Mouse (Mus musculus) myocyte (in vitro differentiated cells): ENCODE data around the gene Rnf216. TPM values are rescaled to one million over a fixed set of nuclear protein-coding genes. Genes with fewer than 3 reads are reported as not detected.

Experiments
- H3K27me3 ChIP-seq: one replicate; pipeline ENCODE4 v1.6.1; 2011; ENCODE audit not compliant: control insufficient read depth, insufficient read depth, insufficient read length
- H3K36me3 ChIP-seq: one replicate; pipeline ENCODE4 v1.6.1; 2011; ENCODE audit not compliant: control insufficient read depth, insufficient read depth
- H3K4me2 ChIP-seq: one replicate; pipeline ENCODE4 v1.6.1; 2011; ENCODE audit warnings: low read depth, control low read depth
- H3K4me3 ChIP-seq: one replicate; pipeline ENCODE4 v1.5.1; 2011; ENCODE audit warnings: mild to moderate bottlenecking, control low read depth, moderate library complexity
- H3K79me2 ChIP-seq: one replicate; pipeline ENCODE4 v1.6.1; 2011; ENCODE audit not compliant: control insufficient read depth, insufficient read depth
- H3ac ChIP-seq: one replicate; pipeline ENCODE4 v1.6.1; 2011; ENCODE audit not compliant: control insufficient read depth, insufficient read length
- CEBPB ChIP-seq: IDR thresholded peaks from 2 replicates; pipeline ENCODE4 v1.6.1; 2011; ENCODE audit warnings: mild to moderate bottlenecking, moderate library complexity; ENCODE audit not compliant: poor library complexity, insufficient read depth, severe bottlenecking
- E2F4 ChIP-seq: IDR thresholded peaks from one replicate; pipeline ENCODE4 v1.6.1; 2011; ENCODE audit warnings: mild to moderate bottlenecking, control low read depth, moderate library complexity; ENCODE audit not compliant: insufficient read depth
- MAX ChIP-seq: IDR thresholded peaks from one replicate; pipeline ENCODE4 v1.6.1; 2011; ENCODE audit warnings: low read depth, mild to moderate bottlenecking, control low read depth
- MYOD1 ChIP-seq, 3 experiments: IDR thresholded peaks; one replicate each; pipeline ENCODE4 v1.6.1; 2011; ENCODE audit warnings: control low read depth in 2 of 3, low read depth in 2 of 3, mild to moderate bottlenecking in 2 of 3, moderate library complexity in 1 of 3; ENCODE audit not compliant: insufficient read length in 2 of 3, control insufficient read depth in 1 of 3
- MYOG ChIP-seq, 3 experiments: IDR thresholded peaks; one replicate each; pipeline ENCODE4 v1.6.1; 2011; ENCODE audit warnings: control low read depth in 2 of 3, low read depth in 2 of 3, mild to moderate bottlenecking in 2 of 3; ENCODE audit not compliant: insufficient read length in 2 of 3, control insufficient read depth in 1 of 3, insufficient read depth in 1 of 3
- POLR2A ChIP-seq: IDR thresholded peaks from one replicate; pipeline ENCODE4 v1.6.1; 2011; ENCODE audit warnings: low read depth, mild to moderate bottlenecking, control low read depth, moderate library complexity; ENCODE audit not compliant: insufficient read length
- POLR2AphosphoS2 ChIP-seq: IDR thresholded peaks from one replicate; pipeline ENCODE4 v1.6.1; 2011; ENCODE audit warnings: low read depth, control low read depth; ENCODE audit not compliant: insufficient read length
- REST ChIP-seq: IDR thresholded peaks from one replicate; pipeline ENCODE4 v1.6.1; 2011; ENCODE audit warnings: mild to moderate bottlenecking, control low read depth, moderate library complexity; ENCODE audit not compliant: insufficient read depth, insufficient read length
- SRF ChIP-seq: IDR thresholded peaks from one replicate; pipeline ENCODE4 v1.6.1; 2011; ENCODE audit warnings: low read depth; ENCODE audit not compliant: control insufficient read depth, insufficient read length
- TCF12 ChIP-seq: IDR thresholded peaks from one replicate; pipeline ENCODE4 v1.6.1; 2011; ENCODE audit warnings: mild to moderate bottlenecking, control low read depth; ENCODE audit not compliant: poor library complexity, insufficient read depth, severe bottlenecking
- TCF3 ChIP-seq: IDR thresholded peaks from one replicate; pipeline ENCODE4 v1.6.1; 2011; ENCODE audit warnings: low read depth, control low read depth; ENCODE audit not compliant: insufficient read length
- USF1 ChIP-seq: IDR thresholded peaks from one replicate; pipeline ENCODE4 v1.6.1; 2011; ENCODE audit warnings: low read depth, mild to moderate bottlenecking, control low read depth, moderate library complexity
- polyA plus RNA-seq: library from polyadenylated mRNA; unstranded; fragments of >200 nt; fragmentation: generic; extraction: Trizol; gene quantifications from one replicate; pipeline ENCODE4 v1.2.1, GENCODE M21; 2012; ENCODE audit warnings: missing spikeins

Gene Rnf216
- polyA plus RNA-seq, 1 experiment = 15.9 TPM

DNA sequence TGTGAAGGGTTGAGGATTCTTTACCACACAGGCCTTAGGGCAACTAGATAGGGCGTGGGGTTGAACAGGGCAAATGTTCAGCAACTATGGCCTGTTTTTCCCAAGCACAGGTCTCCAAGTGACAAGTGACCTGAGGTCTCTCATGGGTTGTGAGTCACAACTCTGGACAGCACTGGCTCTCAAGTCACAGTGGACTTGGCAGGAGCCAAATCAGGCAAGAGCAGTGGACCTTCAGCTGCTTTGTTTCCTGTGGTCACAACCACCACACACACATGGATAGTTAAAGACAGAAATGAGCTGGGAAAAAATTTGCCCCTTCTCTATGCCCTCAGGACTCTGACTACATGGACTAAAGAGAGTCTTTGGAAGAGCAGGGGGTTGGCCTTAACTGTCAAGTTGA, 65.2 kb downstream of the Rnf216 start:
- no peak for TF ChIP-seq SRF
- TF ChIP-seq MYOD1 (IDR thresholded peaks at IDR 0.05; ENCODE audit: control insufficient read depth in 1 of 3, insufficient read length in 2 of 3, low read depth in 2 of 3) = peak in 1 of 3 experiments; percentile 60
- peak in 2 of 3 experiments; percentile 65 for TF ChIP-seq MYOG (IDR thresholded peaks at IDR 0.05; ENCODE audit: control insufficient read depth in 1 of 3, insufficient read depth in 1 of 3, insufficient read length in 2 of 3, low read depth in 2 of 3)
- Histone ChIP-seq H3K79me2 (no peaks in the 10 kb centered on the region), H3K4me3 (no peak overlapping the region), H3K36me3 (no peaks in the 10 kb centered on the region), H3ac (no peak overlapping the region), H3K27me3 (no peaks in the 10 kb centered on the region), H3K4me2 (no peak overlapping the region)

DNA sequence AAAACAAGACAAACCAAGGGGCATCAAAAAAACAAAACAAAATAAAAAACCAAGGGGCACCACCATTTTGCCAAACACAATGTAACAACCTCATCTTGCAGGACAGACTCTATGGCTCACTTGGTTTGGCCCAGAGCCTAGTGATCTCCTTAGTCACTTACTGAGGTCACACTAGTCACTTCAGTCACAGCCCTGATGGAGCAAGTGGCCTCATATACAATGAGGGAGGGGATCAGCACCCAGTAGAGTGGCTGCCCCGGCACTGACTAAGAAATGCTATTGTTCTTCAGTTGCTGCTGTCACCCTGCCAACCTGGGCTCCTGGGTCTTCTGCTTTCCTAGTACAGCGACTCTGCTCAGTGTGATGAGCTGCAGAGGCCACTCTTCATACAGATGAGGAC, 68.9 kb downstream of the Rnf216 start:
- TF ChIP-seq POLR2AphosphoS2 (no peak), TCF12 (no peak), SRF (no peak), USF1 (no peak), CEBPB (no peak), MYOG (IDR thresholded peaks at IDR 0.05; ENCODE audit: control insufficient read depth in 1 of 3, insufficient read depth in 1 of 3, insufficient read length in 2 of 3, low read depth in 2 of 3) (no peak), E2F4 (no peak), MAX (no peak), TCF3 (no peak), POLR2A (no peak), REST (no peak), MYOD1 (IDR thresholded peaks at IDR 0.05; ENCODE audit: control insufficient read depth in 1 of 3, insufficient read length in 2 of 3, low read depth in 2 of 3) (no peak)
- no peaks in the 10 kb centered on the region for H3K36me3 ChIP-seq

DNA sequence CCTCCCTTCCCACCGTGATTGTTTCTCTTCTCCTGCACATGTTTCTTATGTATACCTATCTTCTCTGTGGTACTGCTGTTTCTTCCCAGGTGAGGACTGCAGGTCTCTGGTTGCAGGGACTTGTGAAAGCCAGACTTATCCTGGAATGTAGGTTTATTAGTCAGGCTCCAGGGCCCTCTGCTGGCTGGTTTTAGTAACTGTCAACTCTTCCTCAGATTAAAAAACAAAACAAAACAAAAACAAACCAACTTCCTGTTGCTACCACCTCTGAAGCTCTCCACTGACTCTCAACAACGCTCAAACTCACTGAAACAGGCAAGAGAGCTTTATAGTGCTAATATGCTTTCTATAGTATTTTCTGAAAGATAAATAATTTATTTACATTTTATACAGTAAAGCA, 69.5 kb downstream of the Rnf216 start:
- Histone ChIP-seq H3K27me3 (no peaks in the 10 kb centered on the region), H3K4me3 (no peak overlapping the region), H3K4me2 (no peak overlapping the region), H3K36me3 (no peaks in the 10 kb centered on the region), H3ac (no peak overlapping the region), H3K79me2 (no peaks in the 10 kb centered on the region)
- TF ChIP-seq REST (no peak), TCF12 (no peak), MYOG (IDR thresholded peaks at IDR 0.05; ENCODE audit: control insufficient read depth in 1 of 3, insufficient read depth in 1 of 3, insufficient read length in 2 of 3, low read depth in 2 of 3) (no peak)

More for the DNA sequence above, 68.9 kb downstream of the Rnf216 start:
- Histone ChIP-seq H3K4me3 (no peak overlapping the region), H3K79me2 (no peaks in the 10 kb centered on the region), H3K27me3 (no peaks in the 10 kb centered on the region), H3ac (no peak overlapping the region), H3K4me2 (no peak overlapping the region)

DNA sequence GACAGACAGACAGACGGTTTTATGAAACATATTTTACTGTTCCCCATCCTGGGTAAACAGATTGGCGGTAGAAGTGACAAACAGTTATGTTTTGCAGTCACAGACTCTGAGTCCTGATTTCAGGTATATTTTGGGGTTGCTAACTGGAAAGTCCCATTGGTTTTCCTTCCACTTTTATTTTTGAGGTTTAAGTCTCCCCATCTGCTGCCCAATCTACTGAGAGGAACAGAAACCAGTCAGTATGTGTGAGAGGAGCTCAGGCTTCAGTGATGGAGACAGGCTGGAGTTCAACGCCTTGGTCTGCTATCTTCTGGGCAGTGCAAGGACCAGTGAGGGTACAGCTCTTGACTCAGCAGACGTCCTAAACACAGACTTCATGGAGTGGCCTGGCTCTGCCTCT, 74.0 kb downstream of the Rnf216 start:
- no peaks in the 10 kb centered on the region for H3K36me3 ChIP-seq
- TF ChIP-seq MAX (no peak), MYOD1 (IDR thresholded peaks at IDR 0.05; ENCODE audit: control insufficient read depth in 1 of 3, insufficient read length in 2 of 3, low read depth in 2 of 3) (no peak), POLR2A (no peak), E2F4 (no peak), TCF3 (no peak), MYOG (IDR thresholded peaks at IDR 0.05; ENCODE audit: control insufficient read depth in 1 of 3, insufficient read depth in 1 of 3, insufficient read length in 2 of 3, low read depth in 2 of 3) (no peak), USF1 (no peak), TCF12 (no peak), REST (no peak), POLR2AphosphoS2 (no peak), CEBPB (no peak), SRF (no peak)
- no peaks in the 10 kb centered on the region for H3K27me3 ChIP-seq
- no peaks in the 10 kb centered on the region for H3K79me2 ChIP-seq
- H3K4me2 ChIP-seq = no peak overlapping the region
- no peak overlapping the region for H3K4me3 ChIP-seq
- no peak overlapping the region for H3ac ChIP-seq

DNA sequence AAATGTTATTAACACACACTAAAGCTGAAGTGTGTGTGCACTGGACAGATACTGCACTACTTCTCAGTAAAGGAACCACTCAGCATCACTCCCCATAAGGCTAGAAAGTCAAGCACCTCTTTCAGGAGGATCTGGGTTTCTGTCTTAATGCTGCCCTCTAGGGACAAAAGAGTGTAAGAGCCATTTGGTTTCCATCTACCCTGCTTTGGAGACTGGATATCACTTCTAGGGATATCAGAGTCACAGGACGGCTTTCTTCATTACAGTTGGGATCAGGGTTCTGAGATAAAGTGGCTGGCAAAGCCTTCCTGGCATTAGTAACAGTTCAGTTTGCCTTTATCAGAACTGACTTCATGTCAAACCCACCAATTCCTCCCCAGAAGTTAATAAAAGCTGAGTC, 75.6 kb downstream of the Rnf216 start:
- Histone ChIP-seq H3K36me3 (no peaks in the 10 kb centered on the region), H3ac (no peak overlapping the region), H3K4me3 (no peak overlapping the region), H3K79me2 (no peaks in the 10 kb centered on the region), H3K27me3 (no peaks in the 10 kb centered on the region), H3K4me2 (no peak overlapping the region)
- TF ChIP-seq POLR2AphosphoS2 = no peak
- TF ChIP-seq MAX = no peak
- no peak for TF ChIP-seq USF1
- TF ChIP-seq SRF = no peak
- no peak for TF ChIP-seq REST
- TF ChIP-seq CEBPB = no peak
- no peak for TF ChIP-seq MYOD1 (IDR thresholded peaks at IDR 0.05; ENCODE audit: control insufficient read depth in 1 of 3, insufficient read length in 2 of 3, low read depth in 2 of 3)
- TF ChIP-seq TCF12 = no peak
